Mouse (Mus musculus) stomach, postnatal 0 days (tissue): ENCODE measurements at regions not wholly inside any gene's neighbourhood (a gene's known extent, or its start where the extent isn't known, plus 50 kb on each side); places are given as distances from the start of the nearest gene placed in this dataset.

Source experiments
- CTCF ChIP-seq: IDR thresholded peaks from 2 replicates; pipeline ENCODE4 v1.5.1; 2016; ENCODE audit warnings: antibody characterized with exemption, low read depth, mild to moderate bottlenecking, moderate library complexity
- EP300 ChIP-seq: optimal IDR thresholded peaks from 2 replicates; pipeline ENCODE3; 2016; ENCODE audit warnings: antibody characterized with exemption

DNA sequence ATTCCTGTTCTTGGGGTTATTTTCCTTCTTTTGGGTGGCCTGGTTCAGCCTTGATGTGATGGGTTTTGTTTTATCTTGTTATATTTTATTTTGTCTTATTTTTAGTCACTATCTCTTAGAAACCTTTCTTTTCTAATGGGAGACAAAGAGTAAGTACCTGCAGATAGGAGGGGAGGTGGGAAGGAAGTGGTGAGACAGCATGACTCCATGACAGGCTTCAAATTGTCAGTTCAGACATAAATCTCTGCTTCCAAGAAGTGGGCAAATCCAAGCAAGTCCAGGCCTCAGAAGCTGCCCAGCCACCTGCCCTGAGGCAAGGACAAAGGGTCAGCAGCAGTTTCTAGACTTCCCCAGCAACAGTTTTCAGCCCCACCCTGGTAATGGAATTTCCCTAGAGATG is 69.8 kb downstream of the Pgr15l start:
- no peak for TF ChIP-seq CTCF
- no peak for TF ChIP-seq EP300
